ENCODE assay signal across 12 mouse cellular contexts in the genomic region with DNA sequence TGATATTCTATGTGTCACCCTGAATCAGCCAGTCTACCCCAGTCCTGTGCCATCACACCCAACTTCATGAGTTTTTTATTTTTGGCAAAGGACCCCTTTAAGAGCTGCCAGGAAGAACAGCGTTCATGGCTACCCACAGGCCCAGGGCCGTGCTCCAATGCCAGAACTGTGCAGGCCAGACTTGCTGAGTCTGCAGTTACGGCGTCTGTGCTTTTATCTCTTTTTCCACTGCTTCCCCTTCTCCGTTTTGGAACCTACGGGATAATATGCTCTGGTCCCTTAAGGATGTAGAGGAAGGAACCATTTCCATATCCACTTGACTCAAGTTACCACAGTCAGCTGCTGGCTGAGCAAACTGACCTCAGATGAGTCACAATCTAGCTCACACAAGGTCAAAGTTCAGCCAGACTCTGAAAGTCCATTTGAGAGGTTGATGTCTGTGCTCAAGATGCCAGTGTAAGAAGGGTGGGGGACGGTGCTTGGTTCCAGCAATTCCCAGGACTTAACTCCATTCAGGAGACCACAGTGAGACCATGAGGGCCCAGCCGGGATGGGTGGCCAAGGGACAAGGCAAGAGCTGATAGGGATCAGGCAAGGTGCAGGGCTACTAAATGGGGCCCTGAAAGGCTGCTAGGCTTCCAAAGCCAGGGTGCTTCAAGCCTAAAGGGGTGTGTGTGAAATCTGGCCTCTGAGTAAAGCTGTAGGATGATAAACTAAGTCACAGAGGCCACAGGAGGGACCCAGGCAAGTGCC. TPM values are rescaled to one million over a fixed set of nuclear protein-coding genes. Genes with fewer than 3 reads are reported as not detected.
DNase-seq lines count a peak whose midpoint lies in the region; ATAC-seq and TF ChIP-seq lines count a peak whose summit lies in the region.
"Had no signal": no experiment of that assay in that cellular context is flagged by ENCODE, and none has a peak within 500 bp of the region (broad histone marks: within the 10 kb centered on the region; RNA-seq: fewer than 3 reads in every experiment).

No protein-coding gene starts in this region.

- 38% methylated on average over 8 of the region's 8 CpGs for WGBS in lung, postnatal 0 days
- 60% methylated on average over 8 of the region's 8 CpGs for WGBS in lung, adult 2 months
- WGBS in small intestine, adult 2 months: 46% methylated on average over 8 of the region's 8 CpGs
- 68% methylated on average over 8 of the region's 8 CpGs for whole genome bisulfite sequencing in limb, embryonic 10.5 days

- no peaks in the 10 kb centered on the region for H3K4me1 ChIP-seq in lung, postnatal 0 days (ENCODE audit: insufficient read depth, low read depth, low read length)
- H3K4me1 ChIP-seq in lung, adult 2 months (ENCODE audit: control insufficient read depth, insufficient read depth, low read length): peaks cover 5% of the 10 kb centered on the region
- H3K4me1 ChIP-seq in small intestine, adult 2 months (ENCODE audit: control insufficient read depth, insufficient read depth, insufficient read length, low read length): peaks cover 23% of the 10 kb centered on the region
- H3K4me1 ChIP-seq in limb, embryonic 10.5 days: peaks cover 8% of the 10 kb centered on the region

- peak; percentile 85 for DNase-seq in heart, adult 11 months
- DNase-seq in heart, postnatal 4 days: no peak
- DNase-seq in lung, postnatal 0 days (ENCODE audit: low spot score): peak; percentile 28
- no peak for DNase-seq in lung, adult 2 months
- peak; percentile 37 for DNase-seq in fibroblast of lung, adult 2 months (ENCODE audit: low read depth)
- no peak for DNase-seq in gastrocnemius, adult 18-20 months (ENCODE audit: low spot score)
- no peak for DNase-seq in limb, embryonic 10.5 days (ENCODE audit: low spot score)
- DNase-seq: cerebellum, adult 9-11 months had no signal

- no peak overlapping the region for H3K4me2 ChIP-seq in lung, postnatal 0 days (replicated peaks; ENCODE audit: low read depth, low read length)

- no peak for TF ChIP-seq EP300 in lung, postnatal 0 days (IDR thresholded peaks at IDR 0.05)

- no peak overlapping the region for H3K27ac ChIP-seq in lung, postnatal 0 days (ENCODE audit: low read length)
- peak overlapping the region; percentile 86 for H3K27ac ChIP-seq in small intestine, adult 2 months (ENCODE audit: insufficient read depth, low read depth, low read length)
- no peak overlapping the region for H3K27ac ChIP-seq in limb, embryonic 10.5 days
- H3K27ac ChIP-seq: left cerebral cortex, adult 2 months had no signal

- no peaks in the 10 kb centered on the region for H3K9me3 ChIP-seq in lung, postnatal 0 days (ENCODE audit: low read length)
- H3K9me3 ChIP-seq in limb, embryonic 10.5 days (replicated peaks): no peaks in the 10 kb centered on the region

- TF ChIP-seq POLR2A in lung, adult 2 months (IDR thresholded peaks at IDR 0.05; ENCODE audit: borderline replicate concordance, extremely low read depth, low read depth, low read length): no peak
- TF ChIP-seq POLR2A in small intestine, adult 2 months (IDR thresholded peaks at IDR 0.05; ENCODE audit: low read depth, low read length): no peak

- ATAC-seq in lung, postnatal 0 days: peak; percentile 25; the same call in 1 of the 2 replicates
- ATAC-seq: activated CD4-positive, CD25-positive, alpha-beta regulatory T cell, adult 4 months; hindbrain, embryonic 16.5 days had no signal

- H3K4me3 ChIP-seq in lung, postnatal 0 days (ENCODE audit: low read depth, low read length): no peak overlapping the region
- no peak overlapping the region for H3K4me3 ChIP-seq in lung, adult 2 months (replicated peaks; ENCODE audit: extremely low read depth, low read depth, low read length)
- H3K4me3 ChIP-seq in small intestine, adult 2 months (ENCODE audit: low read depth, low read length): no peak overlapping the region
- no peak overlapping the region for H3K4me3 ChIP-seq in limb, embryonic 10.5 days
- H3K4me3 ChIP-seq: left cerebral cortex, adult 2 months had no signal

- TF ChIP-seq CTCF in lung, postnatal 0 days (IDR thresholded peaks at IDR 0.05): no peak
- no peak for TF ChIP-seq CTCF in lung, adult 2 months (IDR thresholded peaks at IDR 0.05; ENCODE audit: insufficient read depth, low read length)
- no peak for TF ChIP-seq CTCF in small intestine, adult 2 months (IDR thresholded peaks at IDR 0.05; ENCODE audit: extremely low read depth, insufficient read length, insufficient replicate concordance, low read depth, low read length)

- no peaks in the 10 kb centered on the region for H3K27me3 ChIP-seq in lung, postnatal 0 days (replicated peaks; ENCODE audit: insufficient read depth, low read length)
- H3K27me3 ChIP-seq in small intestine, adult 2 months (ENCODE audit: control insufficient read depth, insufficient read depth, low read length): no peaks in the 10 kb centered on the region
- no peaks in the 10 kb centered on the region for H3K27me3 ChIP-seq in limb, embryonic 10.5 days (ENCODE audit: low read depth, poor library complexity, severe bottlenecking)

- H3K36me3 ChIP-seq in lung, postnatal 0 days (ENCODE audit: insufficient read depth, low read length): 0 out of 2 replicates have a peak, but pooled peaks cover 9% of the 10 kb centered on the region
- H3K36me3 ChIP-seq in small intestine, adult 2 months (ENCODE audit: control insufficient read depth, insufficient read depth, low read length): no peaks in the 10 kb centered on the region
- H3K36me3 ChIP-seq in limb, embryonic 10.5 days: 0 out of 2 replicates have a peak, but pooled peaks cover 3% of the 10 kb centered on the region

- no peak overlapping the region for H3K9ac ChIP-seq in lung, postnatal 0 days (replicated peaks; ENCODE audit: low read depth)

RNA-seq across cellular contexts. Expression of a gene that starts 26.9 kb away (rescaled TPM):
- total RNA-seq in heart, postnatal 4 days (2021): 1 to 10 TPM; 2.5 to 2.6 TPM
- polyA plus RNA-seq in lung, postnatal 0 days (2015; fragmentation: Nextera tagmentation; extraction: Ambion mirVana): 4.4 and 5.0 TPM in 2 replicates
- polyA plus RNA-seq in lung, adult 2 months (2012; rRNA removed): 0.51 and 0.90 TPM in 2 replicates
- polyA plus RNA-seq in small intestine, adult 2 months (2012; rRNA removed): 0.11 and 0.14 TPM in 2 replicates
- total RNA-seq in gastrocnemius, adult 18-20 months (2021): under 1 TPM; 0.57 to 0.98 TPM
- polyA plus RNA-seq in limb, embryonic 10.5 days (2016; fragmentation: Nextera tagmentation; extraction: Ambion mirVana): 3.7 and 3.9 TPM in 2 replicates

RNA-seq across cellular contexts. Expression of a gene that starts 26.9 kb away (rescaled TPM):
- under 1 TPM in 1 of 2 experiments, not detected in 1; 0.60 TPM for total RNA-seq in heart, postnatal 4 days (2021)
- polyA plus RNA-seq in lung, postnatal 0 days (2015; fragmentation: Nextera tagmentation; extraction: Ambion mirVana): 1.1 and 1.2 TPM in 2 replicates
- polyA plus RNA-seq in lung, adult 2 months (2012; rRNA removed): 0.19 TPM in 1 of 2 replicates, not detected in the other
- not detected in 2 replicates for polyA plus RNA-seq in small intestine, adult 2 months (2012; rRNA removed)
- total RNA-seq in gastrocnemius, adult 18-20 months (2021): not detected
- polyA plus RNA-seq in limb, embryonic 10.5 days (2016; fragmentation: Nextera tagmentation; extraction: Ambion mirVana): 1.5 TPM in 1 of 2 replicates, not detected in the other

RNA-seq across cellular contexts. Expression of a gene that starts 27.2 kb away (rescaled TPM):
- 10 to 100 TPM; 34.8 to 46.8 TPM for total RNA-seq in heart, postnatal 4 days (2021)
- 49.6 and 59.4 TPM in 2 replicates for polyA plus RNA-seq in lung, postnatal 0 days (2015; fragmentation: Nextera tagmentation; extraction: Ambion mirVana)
- polyA plus RNA-seq in lung, adult 2 months (2012; rRNA removed): 31.6 and 50.8 TPM in 2 replicates
- 6.0 and 18.9 TPM in 2 replicates for polyA plus RNA-seq in small intestine, adult 2 months (2012; rRNA removed)
- 10 to 100 TPM; 13.1 to 18.7 TPM for total RNA-seq in gastrocnemius, adult 18-20 months (2021)
- 76.1 and 100.0 TPM in 2 replicates for polyA plus RNA-seq in limb, embryonic 10.5 days (2016; fragmentation: Nextera tagmentation; extraction: Ambion mirVana)

RNA-seq across cellular contexts. Expression of a gene that starts 58.2 kb away (rescaled TPM):
- 1 to 10 TPM; 3.2 to 3.9 TPM for total RNA-seq in heart, postnatal 4 days (2021)
- polyA plus RNA-seq in lung, postnatal 0 days (2015; fragmentation: Nextera tagmentation; extraction: Ambion mirVana): 4.5 and 5.6 TPM in 2 replicates
- 0.53 and 3.1 TPM in 2 replicates for polyA plus RNA-seq in lung, adult 2 months (2012; rRNA removed)
- polyA plus RNA-seq in small intestine, adult 2 months (2012; rRNA removed): 0.15 and 0.24 TPM in 2 replicates
- 1 to 10 TPM; 1.9 to 2.3 TPM for total RNA-seq in gastrocnemius, adult 18-20 months (2021)
- 4.8 and 4.9 TPM in 2 replicates for polyA plus RNA-seq in limb, embryonic 10.5 days (2016; fragmentation: Nextera tagmentation; extraction: Ambion mirVana)

Comparison
In these comparisons a context has a peak if more than half of its experiments do, and no peak if none do; other contexts are left out.
1. DNase-seq: peak in heart, adult 11 months (single experiment), lung, postnatal 0 days (single experiment) and fibroblast of lung, adult 2 months (single experiment); none in heart, postnatal 4 days (single experiment), lung, adult 2 months (single experiment), gastrocnemius, adult 18-20 months (single experiment) and limb, embryonic 10.5 days (single experiment).